In the genomic region with DNA sequence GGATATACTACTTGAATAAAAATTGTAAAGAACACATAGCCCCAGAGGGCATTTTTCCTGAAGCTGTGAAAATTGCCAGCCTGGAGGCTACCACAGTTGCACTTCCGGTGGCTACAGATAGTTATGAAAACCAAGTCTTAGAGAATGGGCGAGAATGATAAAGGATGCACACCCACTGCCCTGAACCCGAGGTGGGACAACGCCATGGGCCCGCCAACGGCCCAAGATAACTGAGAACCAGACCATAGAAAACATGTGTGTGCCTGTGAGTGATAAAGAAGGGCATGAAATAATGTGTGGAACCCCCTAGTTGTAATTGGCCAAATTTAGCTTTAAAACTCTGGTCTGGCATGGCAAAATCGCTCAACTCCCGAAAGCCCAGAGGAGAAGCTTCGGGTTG, we compare ENCODE assay signal across 19 mouse cellular contexts.
DNase-seq lines count a peak whose midpoint lies in the region; ATAC-seq and TF ChIP-seq lines count a peak whose summit lies in the region.
"Had no signal": no experiment of that assay in that cellular context is flagged by ENCODE, and none has a peak within 500 bp of the region (broad histone marks: within the 10 kb centered on the region; RNA-seq: fewer than 3 reads in every experiment).

No protein-coding gene starts in this region.

- TF ChIP-seq CTCF in G1E (IDR thresholded peaks at IDR 0.05; ENCODE audit: low read depth, low read length) = no peak

- peak; percentile 25; the same call in 1 of the 2 replicates for ATAC-seq in G1E (ENCODE audit: extremely low read depth, insufficient number of reproducible peaks, low FRiP score, poor library complexity, severe bottlenecking)
- ATAC-seq in liver, embryonic 11.5 days (replicated peaks; ENCODE audit: low FRiP score) = peak; percentile 95
- ATAC-seq in megakaryocyte progenitor cell, adult 5-6 weeks (replicated peaks; ENCODE audit: poor library complexity) = peak; percentile 87
- ATAC-seq: CD4-positive, CD25-positive, alpha-beta regulatory T cell, adult 4 months had no signal

- H3K9ac ChIP-seq in liver, embryonic 11.5 days (ENCODE audit: low read depth, low read length) = peak overlapping the region; percentile 56; the same call in 1 of the 2 replicates
- H3K9ac ChIP-seq: embryonic facial prominence, embryonic 13.5 days; midbrain, embryonic 12.5 days had no signal

- H3K4me1 ChIP-seq in G1E (ENCODE audit: insufficient read depth, low read depth, low read length) = peaks cover 24% of the 10 kb centered on the region
- H3K4me1 ChIP-seq in liver, embryonic 11.5 days (replicated peaks; ENCODE audit: control insufficient read depth, insufficient read depth, low read length) = peaks cover 12% of the 10 kb centered on the region

- H3K27ac ChIP-seq in liver, embryonic 11.5 days (ENCODE audit: low read depth, low read length) = peak overlapping the region; percentile 85
- H3K27ac ChIP-seq: embryonic facial prominence, embryonic 13.5 days; heart, adult 2 months; hindbrain, embryonic 10.5 days; midbrain, embryonic 12.5 days had no signal

- H3K4me2 ChIP-seq in liver, embryonic 11.5 days = peak overlapping the region; percentile 60
- H3K4me2 ChIP-seq: embryonic facial prominence, embryonic 13.5 days; midbrain, embryonic 12.5 days had no signal

- WGBS in liver, embryonic 11.5 days = 56% methylated on average over 9 of the region's 9 CpGs

- DNase-seq in G1E (ENCODE audit: low spot score) = peak; percentile 13
- peak; percentile 22 for DNase-seq in c-Kit-negative CD71-positive TER-119-positive erythroid progenitor cells, embryonic 14.5 days (ENCODE audit: low read depth, low spot score)
- peak; percentile 44 for DNase-seq in liver, embryonic 11.5 days (ENCODE audit: low spot score)
- DNase-seq in heart, adult 8-10 months (ENCODE audit: low spot score) = no peak
- no peak for DNase-seq in kidney, postnatal 36 days
- no peak for DNase-seq in embryo, embryonic 10 days (ENCODE audit: low spot score)
- DNase-seq: adrenal gland, postnatal 36 days; cerebellum, postnatal 36 days; heart, adult 2 months; kidney, adult 2 months; kidney, postnatal 14 days; lung, postnatal 36 days; right cerebral cortex, postnatal 25 days; thymus, adult 18-20 months had no signal

- H3K4me3 ChIP-seq in G1E (ENCODE audit: low read depth, low read length) = peak overlapping the region; percentile 18; the same call in 1 of the 2 replicates
- peak overlapping the region; percentile 46 for H3K4me3 ChIP-seq in liver, embryonic 11.5 days (ENCODE audit: low read depth, low read length)
- H3K4me3 ChIP-seq: embryonic facial prominence, embryonic 13.5 days; heart, adult 2 months; hindbrain, embryonic 10.5 days; midbrain, embryonic 12.5 days had no signal

- H3K36me3 ChIP-seq in G1E (replicated peaks) = peaks cover 2% of the 10 kb centered on the region
- no peaks in the 10 kb centered on the region for H3K36me3 ChIP-seq in liver, embryonic 11.5 days (ENCODE audit: control insufficient read depth, insufficient read depth, low read length)
- H3K36me3 ChIP-seq: embryonic facial prominence, embryonic 13.5 days; hindbrain, embryonic 10.5 days; midbrain, embryonic 12.5 days had no signal

- H3K9me3 ChIP-seq in G1E (replicated peaks) = no peaks in the 10 kb centered on the region
- H3K9me3 ChIP-seq in liver, embryonic 11.5 days (ENCODE audit: control insufficient read depth, low read length) = no peaks in the 10 kb centered on the region
- H3K9me3 ChIP-seq: embryonic facial prominence, embryonic 13.5 days; midbrain, embryonic 12.5 days had no signal

- no peaks in the 10 kb centered on the region for H3K27me3 ChIP-seq in G1E (ENCODE audit: insufficient read depth, low read length)
- H3K27me3 ChIP-seq in liver, embryonic 11.5 days (replicated peaks; ENCODE audit: control insufficient read depth, insufficient read depth, low read length) = no peaks in the 10 kb centered on the region
- H3K27me3 ChIP-seq: embryonic facial prominence, embryonic 13.5 days; midbrain, embryonic 12.5 days had no signal

Comparison
In these comparisons a context has a peak if more than half of its experiments do, and no peak if none do; other contexts are left out.
1. ATAC-seq: peak in every context shown above with its lines; median percentile 95 in liver, embryonic 11.5 days; 87 in megakaryocyte progenitor cell, adult 5-6 weeks; 25 in G1E.
2. DNase-seq: peak in G1E (single experiment), c-Kit-negative CD71-positive TER-119-positive erythroid progenitor cells, embryonic 14.5 days (single experiment) and liver, embryonic 11.5 days (single experiment); none in heart, adult 8-10 months (single experiment), kidney, postnatal 36 days (0 of 2) and embryo, embryonic 10 days (single experiment).